Mouse (Mus musculus) heart, adult 2 months (tissue): Measurements from ENCODE around the gene Actb. TPM values are rescaled to one million over a fixed set of nuclear protein-coding genes. Genes with fewer than 3 reads are reported as not detected.
A peak's percentile ranks its signal among the peaks of the same experiment; 100 is the strongest.

Experiments
- DNase-seq, 2 experiments: peaks; one replicate each; pipeline ENCODE4 v3.0.0; 2021
- H3K27ac ChIP-seq: fragments of 200-600 bp; 2 replicates; pipeline ENCODE4 v1.8.1; 2022
- H3K27me3 ChIP-seq: fragments of 200-500 bp; 2 replicates; pipeline ENCODE4 v1.6.1; 2012; ENCODE audit warnings: mild to moderate bottlenecking, low read length, inconsistent platforms, mixed read lengths; ENCODE audit not compliant: control insufficient read depth, insufficient read depth
- H3K36me3 ChIP-seq: fragments of 200-500 bp; 2 replicates; pipeline ENCODE4 v1.6.1; 2012; ENCODE audit warnings: low read length, inconsistent platforms; ENCODE audit not compliant: control insufficient read depth, insufficient read depth
- H3K4me1 ChIP-seq: fragments of 200-500 bp; 2 replicates; pipeline ENCODE4 v1.6.1; 2011; ENCODE audit warnings: low read length; ENCODE audit not compliant: control insufficient read depth, insufficient read depth
- H3K4me3 ChIP-seq: fragments of 200-600 bp; 2 replicates; pipeline ENCODE4 v1.8.1; 2022
- H3K79me2 ChIP-seq: fragments of 200-500 bp; replicated peaks from 2 replicates; pipeline ENCODE4 v1.6.1; 2012; ENCODE audit warnings: mild to moderate bottlenecking, inconsistent platforms, low read length, moderate library complexity, mixed read lengths; ENCODE audit not compliant: control insufficient read depth, insufficient read depth
- H3K9ac ChIP-seq: fragments of 200-500 bp; 2 replicates; pipeline ENCODE4 v1.6.1; 2012; ENCODE audit warnings: low read depth, mild to moderate bottlenecking, control low read depth, inconsistent platforms, low read length, mixed read lengths
- CTCF ChIP-seq: fragments of 200-600 bp; IDR thresholded peaks from 2 replicates; pipeline ENCODE4 v1.8.1; 2022; ENCODE audit warnings: antibody characterized with exemption, mild to moderate bottlenecking, moderate library complexity
- EP300 ChIP-seq: fragments of 200-500 bp; IDR thresholded peaks from 2 replicates; pipeline ENCODE4 v1.6.1; 2011; ENCODE audit warnings: low read depth, low read length, control low read depth; ENCODE audit not compliant: insufficient read depth
- POLR2A ChIP-seq: fragments of 200-500 bp; IDR thresholded peaks from 2 replicates; pipeline ENCODE4 v1.6.1; 2011; ENCODE audit warnings: mild to moderate bottlenecking, low read depth, low read length, control low read depth; ENCODE audit not compliant: insufficient read depth
- WGBS: fragments of 180-500 bp; shearing (Covaris S2); methylation state at CpG from one replicate; pipeline ENCODE4 v1.1.7; 2018; 5-methylcytosine and 5-hydroxymethylcytosine counted together
- intact Hi-C: fragments of 180-260 bp; cut with DNase I; formaldehyde crosslinking; loops from one replicate; pipeline ENCODE4 v1.15.1; 2025
- polyA plus RNA-seq: library from polyadenylated mRNA; depleted of rRNA; stranded (reverse); fragments of >200 nt; gene quantifications from 2 replicates; pipeline ENCODE4 v1.2.3, GENCODE M21; 2012
- total RNA-seq, 2 experiments: library from RNA; stranded (reverse); gene quantifications; 2 replicates each; pipeline ENCODE4 v1.2.3; 2021

Actb gene
- total and polyA plus RNA-seq, 3 experiments: 679 to 1,148 (median 987) TPM

GRCm38 (mm10) chr5:142932084-142932685 is 25.6 kb upstream of the Actb start:
- intact Hi-C loops: loop anchor here (5.0 kb wide), 2 partner anchors 115 to 165 kb away; partner anchors contain the start of gene Tnrc18
- Histone ChIP-seq H3K4me3 (no peak overlapping the region), H3K4me1 (peaks cover 14% of the 10 kb centered on the region), H3K27ac (peak overlapping the region; percentile 46), H3K36me3 (no peaks in the 10 kb centered on the region), H3K9ac (peak overlapping the region; percentile 26; the same call in 1 of the 2 replicates), H3K27me3 (no peaks in the 10 kb centered on the region), H3K79me2 (no peaks in the 10 kb centered on the region)
- 18% methylated on average over 9 of the region's 9 CpGs for WGBS
- DNase-seq: peak; percentile 67 to 83
- TF ChIP-seq POLR2A (no peak), EP300 (peak; percentile 85; the same call in 1 of the 2 replicates), CTCF (peak; percentile 90)

GRCm38 (mm10) chr5:142931241-142931745 is 24.7 kb upstream of the Actb start:
- WGBS: 88% methylated on average over 9 of the region's 9 CpGs
- no peaks in the 10 kb centered on the region for H3K36me3 ChIP-seq
- intact Hi-C loops: loop anchor here (5.0 kb wide), 2 partner anchors 114 to 164 kb away; partner anchors contain the start of gene Tnrc18
- H3K9ac ChIP-seq: no peak overlapping the region
- TF ChIP-seq CTCF (no peak), EP300 (no peak), POLR2A (no peak)
- DNase-seq: no peak
- H3K4me3 ChIP-seq: no peak overlapping the region
- no peak overlapping the region; the same call in 1 of the 2 replicates for H3K27ac ChIP-seq
- H3K4me1 ChIP-seq: peaks cover 14% of the 10 kb centered on the region
- no peaks in the 10 kb centered on the region for H3K79me2 ChIP-seq
- H3K27me3 ChIP-seq: no peaks in the 10 kb centered on the region

GRCm38 (mm10) chr5:142929400-142929752 is 22.8 kb upstream of the Actb start:
- H3K9ac ChIP-seq: peak overlapping the region; percentile 84
- intact Hi-C loops: loop anchor here (1.0 kb wide), 2 partner anchors 24 to 50 kb away; no protein-coding TSS in a partner anchor
- peak overlapping the region; percentile 63 for H3K4me3 ChIP-seq
- whole genome bisulfite sequencing: 10% methylated on average over 4 of the region's 4 CpGs
- no peaks in the 10 kb centered on the region for H3K79me2 ChIP-seq
- no peaks in the 10 kb centered on the region for H3K27me3 ChIP-seq
- TF ChIP-seq POLR2A: no peak
- peak overlapping the region; percentile 96 for H3K27ac ChIP-seq
- H3K4me1 ChIP-seq: peaks cover 10% of the 10 kb centered on the region
- DNase-seq: no peak
- no peaks in the 10 kb centered on the region for H3K36me3 ChIP-seq

GRCm38 (mm10) chr5:142928749-142929399 is 22.3 kb upstream of the Actb start:
- H3K9ac ChIP-seq: peak overlapping the region; percentile 84
- peak overlapping the region; percentile 63 for H3K4me3 ChIP-seq
- H3K27ac ChIP-seq: peak overlapping the region; percentile 96
- H3K36me3 ChIP-seq: no peaks in the 10 kb centered on the region
- peaks cover 10% of the 10 kb centered on the region for H3K4me1 ChIP-seq
- TF ChIP-seq POLR2A: peak; percentile 62; the same call in 1 of the 2 replicates
- TF ChIP-seq CTCF: 0 out of 2 replicates have a peak, but pooled peaks have one; percentile 10
- TF ChIP-seq EP300: 0 out of 2 replicates have a peak, but pooled peaks have one; percentile 28
- no peaks in the 10 kb centered on the region for H3K79me2 ChIP-seq
- intact Hi-C loops: loop anchor here (1.0 kb wide), 2 partner anchors 24 to 50 kb away; no protein-coding TSS in a partner anchor
- no peaks in the 10 kb centered on the region for H3K27me3 ChIP-seq
- DNase-seq: peak; percentile 90 to 95
- 1% methylated on average over 35 of the region's 35 CpGs for WGBS

- peaks cover 10% of the 10 kb centered on the region for H3K4me1 ChIP-seq
- intact Hi-C loops: no loop called here
- no peak overlapping the region for H3K4me3 ChIP-seq
- no peaks in the 10 kb centered on the region for H3K79me2 ChIP-seq
- H3K9ac ChIP-seq: no peak overlapping the region
- no peak for DNase-seq
- H3K27me3 ChIP-seq: no peaks in the 10 kb centered on the region
- no peak for TF ChIP-seq POLR2A
- TF ChIP-seq EP300: no peak
- no peak for TF ChIP-seq CTCF
- no peaks in the 10 kb centered on the region for H3K36me3 ChIP-seq
- WGBS: 93% methylated on average over 12 of the region's 12 CpGs
- H3K27ac ChIP-seq: peak overlapping the region; percentile 84
Observed at GRCm38 (mm10) chr5:142927341-142927930, 20.9 kb upstream of the Actb start.
